Mouse (Mus musculus) kidney, embryonic 14.5 days (tissue): ENCODE measurements around the gene Baat. TPM values are rescaled to one million over a fixed set of nuclear protein-coding genes. Genes with fewer than 3 reads are reported as not detected.

Source experiments
- ATAC-seq: fragments of 200-750 bp; cut with Nextera tagmentation; 2 replicates; pipeline ENCODE4 v1.8.0; 2017; ENCODE audit warnings: moderate number of reproducible peaks, mild to moderate bottlenecking, moderate TSS enrichment, moderate library complexity; ENCODE audit not compliant: low FRiP score, low TSS enrichment
- H3K27ac ChIP-seq: fragments of 300-500 bp; sonication (generic); 2 replicates; pipeline ENCODE4 v1.5.1; 2014; ENCODE audit warnings: low read depth, mild to moderate bottlenecking, low read length, moderate library complexity, mixed read lengths
- H3K27me3 ChIP-seq: fragments of 300-500 bp; sonication (generic); 2 replicates; pipeline ENCODE4 v1.6.1; 2014; ENCODE audit warnings: mild to moderate bottlenecking, low read length; ENCODE audit not compliant: control insufficient read depth, insufficient read depth
- H3K36me3 ChIP-seq: fragments of 300-500 bp; sonication (generic); 2 replicates; pipeline ENCODE4 v1.6.1; 2014; ENCODE audit warnings: low read length, mixed read lengths; ENCODE audit not compliant: control insufficient read depth, insufficient read depth
- H3K4me1 ChIP-seq: fragments of 300-500 bp; sonication (generic); 2 replicates; pipeline ENCODE4 v1.6.1; 2014; ENCODE audit warnings: low read length, mixed read lengths; ENCODE audit not compliant: control insufficient read depth, insufficient read depth
- H3K4me2 ChIP-seq: fragments of 300-500 bp; sonication (generic); replicated peaks from 2 replicates; pipeline ENCODE4 v1.6.1; 2014; ENCODE audit warnings: low read depth, mild to moderate bottlenecking, low read length
- H3K4me3 ChIP-seq: fragments of 300-500 bp; sonication (generic); 2 replicates; pipeline ENCODE4 v1.5.1; 2014; ENCODE audit warnings: mild to moderate bottlenecking, low read length
- H3K9ac ChIP-seq: fragments of 300-500 bp; sonication (generic); 2 replicates; pipeline ENCODE4 v1.6.1; 2014; ENCODE audit warnings: low read depth, mild to moderate bottlenecking, low read length, moderate library complexity
- H3K9me3 ChIP-seq: fragments of 300-500 bp; sonication (generic); 2 replicates; pipeline ENCODE4 v1.6.1; 2016; ENCODE audit warnings: low read length; ENCODE audit not compliant: control insufficient read depth
- WGBS: fragments of 180-500 bp; shearing (Covaris S2); extraction: QIAGEN DNeasy Blood & Tissue Kit; methylation state at CpG from one replicate; pipeline ENCODE4 v1.1.7; 2014; 5-methylcytosine and 5-hydroxymethylcytosine counted together
- polyA plus RNA-seq: library from polyadenylated mRNA; unstranded; fragments of >200 nt; fragmentation: Nextera tagmentation; extraction: Ambion mirVana; gene quantifications from 2 replicates; pipeline ENCODE4 v1.2.1, GENCODE M21; 2014

The Baat gene
- polyA plus RNA-seq: 0.16 TPM in 1 of 2 replicates, not detected in the other

DNA sequence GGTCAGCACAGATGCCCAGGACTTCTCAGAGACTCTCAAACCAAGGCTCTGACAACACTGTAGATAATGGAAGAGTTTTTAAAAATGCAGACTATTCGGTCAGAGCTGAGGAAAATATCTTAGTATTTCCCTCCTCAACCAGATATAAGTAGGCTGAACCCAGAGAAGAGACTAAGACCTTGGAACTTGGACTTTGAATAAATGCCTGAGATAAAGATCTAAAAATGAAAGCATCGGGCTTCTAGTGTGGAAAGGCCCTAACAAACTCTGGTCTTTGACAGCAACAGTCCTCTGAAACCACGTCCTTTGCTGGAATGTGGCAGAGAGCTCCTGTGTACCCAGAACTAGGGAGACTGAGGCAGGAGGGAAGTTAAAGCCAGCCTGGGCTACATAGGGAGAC lies at the start of gene Baat:
Baat (minus strand) TSS at position 172 of the 400 bp plus-strand sequence.
- Histone ChIP-seq H3K36me3 (no peaks in the 10 kb centered on the region), H3K4me1 (no peaks in the 10 kb centered on the region), H3K27me3 (no peaks in the 10 kb centered on the region), H3K4me3 (no peak within 1 kb of the TSS), H3K4me2 (no peak within 1 kb of the TSS), H3K27ac (no peak within 1 kb of the TSS), H3K9me3 (no peaks in the 10 kb centered on the region), H3K9ac (no peak within 1 kb of the TSS)
- ATAC-seq: no peak
- 69% methylated on average over 3 of the region's 3 CpGs for WGBS

DNA sequence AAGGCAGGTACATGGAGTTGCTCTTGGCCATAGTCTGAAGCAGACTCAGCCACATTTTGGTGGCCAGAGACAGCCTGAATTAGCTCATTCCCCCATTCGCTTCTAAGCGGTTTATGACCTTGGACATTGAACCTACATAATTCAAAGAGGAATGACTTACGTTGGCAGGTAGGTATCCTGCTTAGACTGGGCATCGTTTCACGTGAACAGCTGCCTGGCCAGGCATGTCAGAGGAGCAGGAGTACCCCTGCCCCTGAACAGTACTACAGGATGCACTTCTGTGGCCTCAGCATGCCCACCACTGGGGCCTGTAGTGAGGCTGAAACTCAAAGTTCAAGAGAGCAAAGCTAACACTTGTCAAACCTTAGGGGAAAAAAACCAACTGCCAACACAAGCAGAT lies 47.0 kb upstream of the Baat start:
- Histone ChIP-seq H3K27me3 (no peaks in the 10 kb centered on the region), H3K4me3 (no peak overlapping the region), H3K9ac (no peak overlapping the region), H3K4me2 (no peak overlapping the region), H3K4me1 (no peaks in the 10 kb centered on the region), H3K9me3 (no peaks in the 10 kb centered on the region), H3K36me3 (no peaks in the 10 kb centered on the region), H3K27ac (no peak overlapping the region)
- ATAC-seq: no peak
- WGBS: 49% methylated on average over 5 of the region's 5 CpGs

DNA sequence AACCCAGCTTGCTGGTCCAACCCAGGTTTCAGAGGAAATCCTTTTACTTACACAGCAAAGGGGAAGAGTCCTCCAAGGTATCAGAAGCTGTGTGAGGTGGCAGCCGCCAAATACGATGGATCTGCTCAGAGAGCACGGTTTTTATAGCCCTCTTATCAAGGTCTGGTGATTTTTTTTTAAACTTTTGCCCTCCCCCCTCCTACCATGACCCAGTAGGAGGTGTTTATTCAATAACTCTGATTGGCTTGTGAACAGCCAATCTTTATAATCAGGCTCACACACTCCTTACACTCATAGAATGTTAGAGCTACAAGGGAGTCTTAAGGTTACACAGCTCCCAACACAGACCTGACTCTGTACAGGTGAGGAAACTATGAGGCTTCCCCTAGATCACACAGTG lies 43.0 kb upstream of the Baat start, which contains the start of gene Aldob:
Aldob (minus strand) TSS at position 164 of the 400 bp plus-strand sequence.
- Histone ChIP-seq H3K27me3 (no peaks in the 10 kb centered on the region), H3K27ac (no peak within 1 kb of the TSS; the same call in 1 of the 2 replicates), H3K9ac (no peak within 1 kb of the TSS), H3K4me2 (no peak within 1 kb of the TSS), H3K4me1 (no peaks in the 10 kb centered on the region), H3K4me3 (no peak within 1 kb of the TSS), H3K36me3 (no peaks in the 10 kb centered on the region), H3K9me3 (no peaks in the 10 kb centered on the region)
- ATAC-seq: no peak
- WGBS: 50% methylated on average over 3 of the region's 3 CpGs

DNA sequence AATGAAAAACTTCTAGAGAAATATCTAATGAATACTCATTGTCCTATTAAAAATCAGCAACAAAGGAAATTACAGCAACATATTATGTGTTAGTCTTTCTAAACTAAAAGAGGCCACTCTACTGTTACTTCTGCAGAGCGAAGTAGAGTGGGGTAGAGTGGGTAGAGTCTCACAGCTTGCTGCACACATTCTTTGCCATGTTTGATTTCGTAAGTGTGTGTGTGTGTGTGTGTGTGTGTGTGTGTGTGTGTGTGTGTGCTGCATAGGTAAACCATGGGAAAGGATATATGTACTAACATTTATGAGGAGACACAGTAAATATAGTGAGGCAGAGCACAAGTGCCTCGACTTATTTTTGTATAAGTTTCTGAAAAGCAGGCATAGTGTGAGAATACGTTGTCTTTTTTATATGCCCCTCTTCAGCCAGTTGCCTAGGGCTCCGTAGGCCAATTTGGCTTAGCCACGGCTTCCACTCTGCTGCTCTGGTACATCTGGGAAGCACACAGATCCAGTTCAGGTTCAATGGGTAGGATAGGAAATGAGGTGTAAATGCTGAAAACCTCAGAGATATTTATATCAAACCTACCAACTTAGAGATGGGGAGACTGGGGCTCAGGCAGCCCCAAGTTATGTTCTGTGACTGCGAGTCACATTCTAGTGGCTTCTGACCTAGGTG lies 41.3 kb upstream of the Baat start:
- WGBS: 85% methylated on average over 7 of the region's 7 CpGs
- ATAC-seq: no peak
- Histone ChIP-seq H3K27ac (no peak overlapping the region), H3K4me3 (no peak overlapping the region), H3K9ac (no peak overlapping the region), H3K4me2 (no peak overlapping the region), H3K4me1 (no peaks in the 10 kb centered on the region), H3K9me3 (no peaks in the 10 kb centered on the region), H3K36me3 (no peaks in the 10 kb centered on the region), H3K27me3 (no peaks in the 10 kb centered on the region)

DNA sequence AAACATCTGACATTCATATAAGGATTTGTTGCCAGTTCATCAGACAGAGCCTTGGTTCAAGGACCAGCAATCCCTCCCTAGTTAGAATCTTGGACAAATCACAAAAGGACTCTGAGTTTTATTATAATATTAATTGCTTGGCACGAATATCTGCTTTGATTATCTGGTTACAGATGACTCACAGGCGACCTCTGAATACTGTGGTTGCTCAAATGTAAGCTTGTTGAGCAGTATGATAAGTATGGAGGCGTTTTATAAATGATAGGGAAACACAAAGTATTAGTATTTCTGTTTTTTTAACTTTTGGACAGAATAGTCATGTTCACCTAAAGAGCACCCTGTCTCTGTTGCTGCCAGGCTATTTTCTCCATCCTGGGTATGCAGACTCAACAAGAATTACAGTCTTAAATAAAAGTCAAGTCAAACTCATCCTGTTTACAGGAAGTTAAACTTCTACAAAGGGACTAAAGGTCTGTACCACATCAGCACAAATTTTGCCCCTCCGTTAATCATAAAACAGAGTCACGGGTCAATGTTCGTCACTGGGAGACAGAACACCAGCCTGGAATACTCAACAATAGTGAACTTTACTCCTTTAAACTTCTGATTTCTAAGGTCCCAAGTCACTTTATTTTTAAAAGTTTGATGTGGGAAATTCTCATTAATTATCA lies 40.7 kb upstream of the Baat start:
- Histone ChIP-seq H3K4me2 (no peak overlapping the region), H3K27me3 (no peaks in the 10 kb centered on the region), H3K36me3 (no peaks in the 10 kb centered on the region), H3K9ac (no peak overlapping the region), H3K9me3 (no peaks in the 10 kb centered on the region), H3K4me1 (no peaks in the 10 kb centered on the region), H3K4me3 (no peak overlapping the region), H3K27ac (no peak overlapping the region)
- 62% methylated on average over 6 of the region's 6 CpGs for WGBS
- ATAC-seq: no peak

DNA sequence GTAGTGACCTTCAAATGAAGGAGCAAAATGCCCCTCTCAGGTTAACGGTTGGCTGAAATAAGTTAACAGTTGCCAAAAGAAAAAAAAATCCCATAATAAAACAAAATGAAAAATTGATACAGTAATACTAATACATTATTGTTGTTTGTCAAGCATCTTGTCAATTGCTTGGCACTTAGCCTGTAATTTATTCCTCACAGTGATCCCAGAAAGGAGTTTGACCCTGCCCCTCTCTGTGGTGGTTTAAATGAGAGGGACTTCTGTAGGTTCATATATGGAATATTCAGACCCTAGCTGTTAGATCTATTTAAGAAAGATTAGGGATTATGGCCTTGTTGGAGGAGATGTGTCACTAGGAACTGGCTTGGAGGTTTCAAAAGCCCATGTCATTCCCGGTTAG lies 39.7 kb upstream of the Baat start:
- H3K4me3 ChIP-seq: no peak overlapping the region
- H3K27ac ChIP-seq: no peak overlapping the region
- H3K36me3 ChIP-seq: no peaks in the 10 kb centered on the region
- no peak overlapping the region for H3K9ac ChIP-seq
- no peak for ATAC-seq
- no peak overlapping the region for H3K4me2 ChIP-seq
- no peaks in the 10 kb centered on the region for H3K9me3 ChIP-seq
- 90% methylated on average over 2 of the region's 2 CpGs for WGBS
- no peaks in the 10 kb centered on the region for H3K4me1 ChIP-seq
- H3K27me3 ChIP-seq: no peaks in the 10 kb centered on the region

DNA sequence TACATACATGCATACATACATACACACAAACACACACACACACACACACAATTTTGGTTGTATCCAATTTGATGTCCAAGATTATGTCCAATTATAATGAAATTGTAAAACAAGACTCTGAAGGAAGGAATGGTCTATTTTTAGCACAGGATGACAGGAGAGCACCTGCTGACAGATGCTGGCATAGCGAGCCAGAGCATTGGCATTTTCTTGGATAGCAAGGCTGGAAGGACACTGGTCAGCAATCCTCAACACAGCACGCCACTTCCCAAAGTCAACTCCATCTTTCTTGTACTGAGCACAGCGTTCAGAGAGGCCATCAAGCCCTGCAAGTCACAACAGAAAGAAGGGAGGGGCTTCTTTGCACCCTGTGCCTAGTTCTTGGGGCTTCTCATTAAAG lies 34.6 kb upstream of the Baat start:
- no peak for ATAC-seq
- Histone ChIP-seq H3K27ac (no peak overlapping the region), H3K4me3 (no peak overlapping the region), H3K9me3 (no peaks in the 10 kb centered on the region), H3K27me3 (no peaks in the 10 kb centered on the region), H3K4me2 (no peak overlapping the region), H3K9ac (no peak overlapping the region), H3K36me3 (no peaks in the 10 kb centered on the region), H3K4me1 (no peaks in the 10 kb centered on the region)
- WGBS: 72% methylated on average over 3 of the region's 3 CpGs

DNA sequence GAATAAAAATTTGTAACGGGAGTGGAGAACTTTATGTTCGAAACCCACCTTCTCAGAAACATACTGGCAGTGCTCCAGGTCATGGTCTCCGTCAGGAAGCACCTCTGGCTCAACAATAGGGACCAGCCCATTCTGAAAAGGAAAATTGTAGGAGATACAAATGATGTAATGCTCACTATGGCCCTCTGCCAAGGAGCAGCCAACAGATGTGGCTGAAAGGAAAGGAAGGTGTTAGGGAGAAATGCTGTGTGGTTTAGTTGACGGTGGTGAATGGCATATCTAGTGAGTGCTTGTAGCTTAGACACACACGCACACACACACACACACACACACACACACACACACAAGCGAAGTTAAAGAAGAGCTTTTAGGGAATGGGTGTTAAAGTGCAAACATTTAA lies 33.3 kb upstream of the Baat start:
- no peak overlapping the region for H3K4me3 ChIP-seq
- H3K4me1 ChIP-seq: no peaks in the 10 kb centered on the region
- no peaks in the 10 kb centered on the region for H3K36me3 ChIP-seq
- H3K27me3 ChIP-seq: no peaks in the 10 kb centered on the region
- H3K9me3 ChIP-seq: no peaks in the 10 kb centered on the region
- no peak overlapping the region for H3K4me2 ChIP-seq
- H3K27ac ChIP-seq: no peak overlapping the region
- H3K9ac ChIP-seq: no peak overlapping the region
- 67% methylated on average over 6 of the region's 6 CpGs for WGBS
- ATAC-seq: no peak

DNA sequence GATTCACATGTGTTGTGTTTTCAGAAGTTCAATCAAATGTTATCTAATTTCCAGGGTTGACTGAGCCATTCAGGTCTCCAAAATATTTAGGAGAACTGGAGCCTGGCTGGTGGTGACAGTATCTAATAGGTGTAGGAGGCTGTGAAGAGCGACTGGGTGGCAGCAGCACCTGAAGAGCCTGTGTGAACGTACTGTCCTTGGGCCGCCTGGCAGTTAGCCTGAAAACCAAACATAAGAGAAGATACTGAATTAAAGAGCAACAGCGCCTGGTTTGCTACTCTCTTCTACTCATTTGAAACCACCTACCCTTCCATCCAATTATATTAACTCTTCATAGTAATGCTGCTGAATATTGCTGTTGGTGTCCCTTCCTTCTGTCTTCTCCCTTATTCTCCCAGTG lies 30.3 kb upstream of the Baat start:
- H3K9ac ChIP-seq: no peak overlapping the region
- no peaks in the 10 kb centered on the region for H3K27me3 ChIP-seq
- H3K4me2 ChIP-seq: no peak overlapping the region
- 85% methylated on average over 4 of the region's 4 CpGs for WGBS
- no peaks in the 10 kb centered on the region for H3K4me1 ChIP-seq
- ATAC-seq: no peak
- no peaks in the 10 kb centered on the region for H3K9me3 ChIP-seq
- no peak overlapping the region for H3K27ac ChIP-seq
- no peak overlapping the region for H3K4me3 ChIP-seq
- H3K36me3 ChIP-seq: no peaks in the 10 kb centered on the region
